Mouse (Mus musculus): ENCODE data around the gene Tmem230.

GRCm38 (mm10) chr2:132206316-132206881, 41.2 kb downstream of the Tmem230 start:
- no peak for TF ChIP-seq CTCF (IDR thresholded peaks at IDR 0.05; ENCODE audit: insufficient read depth, low read length)
- no peak for TF ChIP-seq POLR2A (IDR thresholded peaks at IDR 0.05; ENCODE audit: borderline replicate concordance, extremely low read depth, low read depth, low read length)

Data from lung, adult 2 months (tissue).